9 mouse cellular contexts compared by ENCODE assay signal in genomic region chr14:26651901-26652300, GRCm38 (mm10). TPM values are rescaled to one million over a fixed set of nuclear protein-coding genes. Genes with fewer than 3 reads are reported as not detected.
A peak's percentile ranks its signal among the peaks of the same experiment; 100 is the strongest.
DNase-seq lines count a peak whose midpoint lies in the region; ATAC-seq and TF ChIP-seq lines count a peak whose summit lies in the region.
"Had no signal": no experiment of that assay in that cellular context is flagged by ENCODE, and none has a peak within 500 bp of the region (broad histone marks: within the 10 kb centered on the region; RNA-seq: fewer than 3 reads in every experiment).

No protein-coding gene starts in this region.

- TF ChIP-seq CTCF in hindbrain, postnatal 0 days (IDR thresholded peaks at IDR 0.05; ENCODE audit: low read depth) = peak; percentile 54
- 0 out of 2 replicates have a peak, but pooled peaks have one; percentile 9 for TF ChIP-seq CTCF in E14TG2a.4 (conservative IDR thresholded peaks at IDR 0.05; ENCODE audit: low read length)

- intact Hi-C loops in heart, postnatal 14 days (cut with DNase I) = no loop called here

- H3K4me1 ChIP-seq in hindbrain, postnatal 0 days (ENCODE audit: insufficient read depth, low read length) = no peaks in the 10 kb centered on the region
- 0 out of 2 replicates have a peak, but pooled peaks cover 2% of the 10 kb centered on the region for H3K4me1 ChIP-seq in hindbrain, embryonic 13.5 days (replicated peaks)
- H3K4me1 ChIP-seq in E14TG2a.4 (replicated peaks; ENCODE audit: low read depth, low read length) = peaks cover 10% of the 10 kb centered on the region; the same call in 1 of the 2 replicates

- H3K9me3 ChIP-seq in hindbrain, postnatal 0 days (ENCODE audit: low read length) = no peaks in the 10 kb centered on the region
- H3K9me3 ChIP-seq in hindbrain, embryonic 13.5 days = no peaks in the 10 kb centered on the region
- H3K9me3 ChIP-seq in E14TG2a.4 (ENCODE audit: low read length) = no peaks in the 10 kb centered on the region
- H3K9me3 ChIP-seq: limb, embryonic 13.5 days had no signal

- no peak for ATAC-seq in hindbrain, postnatal 0 days
- ATAC-seq in hindbrain, embryonic 13.5 days (ENCODE audit: low FRiP score) = no peak
- peak; percentile 40 for ATAC-seq in granulocyte monocyte progenitor cell, adult 5-6 weeks (replicated peaks; ENCODE audit: poor library complexity, severe bottlenecking)

- no peak overlapping the region for H3K27ac ChIP-seq in hindbrain, postnatal 0 days
- no peak overlapping the region for H3K27ac ChIP-seq in hindbrain, embryonic 13.5 days
- H3K27ac ChIP-seq: limb, embryonic 13.5 days had no signal

- DNase-seq in hindbrain, postnatal 0 days (ENCODE audit: low spot score) = peak; percentile 20
- peak; percentile 48 for DNase-seq in 3T3-L1 (ENCODE audit: low read depth, low spot score)
- no peak for DNase-seq in cerebellum, adult 9-11 months
- DNase-seq in heart, postnatal 14 days = no peak
- no peak for DNase-seq in yolk sac, embryonic 10.5 days (ENCODE audit: low spot score)

- H3K9ac ChIP-seq in hindbrain, postnatal 0 days (replicated peaks; ENCODE audit: low read length) = no peak overlapping the region
- no peak overlapping the region for H3K9ac ChIP-seq in hindbrain, embryonic 13.5 days
- H3K9ac ChIP-seq: limb, embryonic 13.5 days had no signal

- H3K36me3 ChIP-seq in hindbrain, postnatal 0 days (ENCODE audit: insufficient read depth, low read length) = peaks cover 16% of the 10 kb centered on the region
- peaks cover 56% of the 10 kb centered on the region for H3K36me3 ChIP-seq in hindbrain, embryonic 13.5 days
- peaks cover 77% of the 10 kb centered on the region for H3K36me3 ChIP-seq in E14TG2a.4 (ENCODE audit: insufficient read depth, low read length)

- H3K27me3 ChIP-seq in hindbrain, postnatal 0 days (ENCODE audit: insufficient read depth, low read length) = no peaks in the 10 kb centered on the region
- no peaks in the 10 kb centered on the region for H3K27me3 ChIP-seq in hindbrain, embryonic 13.5 days
- H3K27me3 ChIP-seq in E14TG2a.4 (ENCODE audit: insufficient read depth, low read length) = no peaks in the 10 kb centered on the region
- H3K27me3 ChIP-seq: limb, embryonic 13.5 days had no signal

- H3K4me3 ChIP-seq in hindbrain, postnatal 0 days (ENCODE audit: low read length) = no peak overlapping the region
- no peak overlapping the region for H3K4me3 ChIP-seq in hindbrain, embryonic 13.5 days
- H3K4me3 ChIP-seq in E14TG2a.4 (replicated peaks; ENCODE audit: low read length) = no peak overlapping the region
- H3K4me3 ChIP-seq: limb, embryonic 13.5 days had no signal

- H3K4me2 ChIP-seq in hindbrain, postnatal 0 days (ENCODE audit: low read depth, low read length) = no peak overlapping the region
- no peak overlapping the region for H3K4me2 ChIP-seq in hindbrain, embryonic 13.5 days
- H3K4me2 ChIP-seq: limb, embryonic 13.5 days had no signal

RNA-seq across cellular contexts. Expression of gene Arf4, which starts 14.0 kb away (rescaled TPM):
- 111 and 119 TPM in 2 replicates for total RNA-seq in hindbrain, postnatal 0 days (2014; rRNA removed)
- polyA plus RNA-seq in hindbrain, postnatal 0 days (2015; fragmentation: Nextera tagmentation; extraction: Ambion mirVana) = 385 and 395 TPM in 2 replicates
- polyA plus RNA-seq in hindbrain, embryonic 13.5 days (2015; fragmentation: Nextera tagmentation; extraction: Ambion mirVana) = 586 and 604 TPM in 2 replicates
- total RNA-seq in granulocyte monocyte progenitor cell, adult 5-6 weeks (2014; fragmentation: Nextera tagmentation) = 238 and 255 TPM in 2 replicates
- 85.9 and 123 TPM in 2 replicates for total RNA-seq in granulocyte monocyte progenitor cell, adult 5-6 weeks (2017)
- total RNA-seq in heart, postnatal 14 days (2021) = 100 to 1,000 TPM in 1 of 2 experiments, 10 to 100 TPM in 1; 86.5 to 102 TPM

RNA-seq across cellular contexts. Expression of gene Pde12, which starts 17.8 kb away (rescaled TPM):
- total RNA-seq in hindbrain, postnatal 0 days (2014; rRNA removed) = 14.1 and 15.2 TPM in 2 replicates
- 9.5 TPM in 2 replicates for polyA plus RNA-seq in hindbrain, postnatal 0 days (2015; fragmentation: Nextera tagmentation; extraction: Ambion mirVana)
- 11.8 and 11.9 TPM in 2 replicates for polyA plus RNA-seq in hindbrain, embryonic 13.5 days (2015; fragmentation: Nextera tagmentation; extraction: Ambion mirVana)
- 10.3 and 12.2 TPM in 2 replicates for total RNA-seq in granulocyte monocyte progenitor cell, adult 5-6 weeks (2014; fragmentation: Nextera tagmentation)
- total RNA-seq in granulocyte monocyte progenitor cell, adult 5-6 weeks (2017) = 12.4 and 14.5 TPM in 2 replicates
- 1 to 10 TPM; 4.8 to 5.1 TPM for total RNA-seq in heart, postnatal 14 days (2021)

RNA-seq across cellular contexts. Expression of gene Dnah12, which starts 41.2 kb away (rescaled TPM):
- total RNA-seq in hindbrain, postnatal 0 days (2014; rRNA removed) = 0.63 and 1.0 TPM in 2 replicates
- polyA plus RNA-seq in hindbrain, postnatal 0 days (2015; fragmentation: Nextera tagmentation; extraction: Ambion mirVana) = 0.14 and 0.16 TPM in 2 replicates
- polyA plus RNA-seq in hindbrain, embryonic 13.5 days (2015; fragmentation: Nextera tagmentation; extraction: Ambion mirVana) = 0.08 and 0.09 TPM in 2 replicates
- 0.09 TPM in 1 of 2 replicates, not detected in the other for total RNA-seq in granulocyte monocyte progenitor cell, adult 5-6 weeks (2014; fragmentation: Nextera tagmentation)
- total RNA-seq in granulocyte monocyte progenitor cell, adult 5-6 weeks (2017) = 0.04 and 0.10 TPM in 2 replicates
- total RNA-seq in heart, postnatal 14 days (2021) = under 1 TPM; 0.12 to 0.22 TPM

Comparison
In these comparisons a context has a peak if more than half of its experiments do, and no peak if none do; other contexts are left out.
1. DNase-seq: peak in hindbrain, postnatal 0 days (single experiment) and 3T3-L1 (single experiment); none in cerebellum, adult 9-11 months (single experiment), heart, postnatal 14 days (0 of 2) and yolk sac, embryonic 10.5 days (single experiment).